Mouse (Mus musculus) CH12.LX (cell line): ENCODE data around the gene 2410004B18Rik. TPM values are rescaled to one million over a fixed set of nuclear protein-coding genes. Genes with fewer than 3 reads are reported as not detected.

ENCODE experiments used
- DNase-seq: peaks from one replicate; pipeline ENCODE4 v3.0.0-alpha.2; 2013; ENCODE audit errors: extremely low read depth
- H3K27ac ChIP-seq: 2 replicates; pipeline ENCODE4 v1.5.1; 2012; ENCODE audit warnings: low read depth, mild to moderate bottlenecking, control low read depth, moderate library complexity; ENCODE audit not compliant: insufficient read depth
- H3K27me3 ChIP-seq: replicated peaks from 2 replicates; pipeline ENCODE3; 2012; ENCODE audit warnings: inconsistent platforms
- H3K36me3 ChIP-seq, 2 experiments: replicated peaks in 1 of 2; 2 replicates each; pipeline versions ENCODE3 to v1.6.1; 2012; ENCODE audit warnings: inconsistent platforms in 1 of 2, low read length in 1 of 2, mild to moderate bottlenecking in 1 of 2, mixed read lengths in 1 of 2, moderate library complexity in 1 of 2; ENCODE audit not compliant: control insufficient read depth in 1 of 2, insufficient read depth in 1 of 2
- H3K4me1 ChIP-seq, 2 experiments: 2 replicates each; pipeline ENCODE4 v1.6.1; 2012; ENCODE audit warnings: inconsistent platforms in 1 of 2, moderate library complexity in 1 of 2; ENCODE audit not compliant: insufficient read depth in 2 of 2, control insufficient read depth in 1 of 2
- H3K4me2 ChIP-seq: 2 replicates; pipeline ENCODE4 v1.6.1; 2012; ENCODE audit warnings: low read depth, mild to moderate bottlenecking, control low read depth; ENCODE audit not compliant: poor library complexity, insufficient read depth, severe bottlenecking
- H3K4me3 ChIP-seq, 3 experiments: fragments of 150-350 bp in 1 of 3; sonication (generic) in 1 of 3; replicated peaks in 1 of 3; 2 replicates each; pipeline versions ENCODE3 to v1.5.1; 2011 to 2012; ENCODE audit warnings: low read depth in 2 of 3, low read length in 2 of 3, mild to moderate bottlenecking in 2 of 3, moderate library complexity in 2 of 3, control low read depth in 1 of 3, improper control_type of control experiment in 1 of 3, inconsistent platforms in 1 of 3, mixed read lengths in 1 of 3; ENCODE audit not compliant: poor library complexity in 1 of 3
- H3K79me2 ChIP-seq: replicated peaks from 2 replicates; pipeline ENCODE4 v1.6.1; 2012; ENCODE audit warnings: mild to moderate bottlenecking, moderate library complexity; ENCODE audit not compliant: control insufficient read depth, poor library complexity, insufficient read depth, severe bottlenecking; ENCODE audit errors: extremely low read depth
- H3K9ac ChIP-seq: 2 replicates; pipeline ENCODE4 v1.6.1; 2012; ENCODE audit warnings: low read depth, mild to moderate bottlenecking, control low read depth, moderate library complexity; ENCODE audit not compliant: insufficient read depth
- H3K9me3 ChIP-seq: replicated peaks from 2 replicates; pipeline ENCODE3; 2012; ENCODE audit warnings: low read length, inconsistent platforms, mixed read lengths
- BHLHE40 ChIP-seq: IDR thresholded peaks from 2 replicates; pipeline ENCODE4 v1.6.1; 2011; ENCODE audit warnings: mild to moderate bottlenecking, low read depth, low read length, improper control_type of control experiment
- CHD1 ChIP-seq: IDR thresholded peaks from 2 replicates; pipeline ENCODE4 v1.6.1; 2012; ENCODE audit warnings: low read depth, low read length, improper control_type of control experiment, inconsistent platforms
- CTCF ChIP-seq, 2 experiments: IDR thresholded peaks in 1 of 2; conservative IDR thresholded peaks in 1 of 2; 2 replicates each; pipeline ENCODE4 v1.5.1; 2011 to 2012; ENCODE audit warnings: low read depth in 2 of 2, low read length in 2 of 2, improper control_type of control experiment in 1 of 2, inconsistent platforms in 1 of 2, mild to moderate bottlenecking in 1 of 2, moderate library complexity in 1 of 2
- EP300 ChIP-seq: IDR thresholded peaks from 2 replicates; pipeline ENCODE4 v1.6.1; 2011; ENCODE audit warnings: low read length, improper control_type of control experiment
- ETS1 ChIP-seq: conservative IDR thresholded peaks from 2 replicates; pipeline ENCODE4 v1.6.1; 2012; ENCODE audit warnings: low read depth, mild to moderate bottlenecking, inconsistent platforms, low read length, improper control_type of control experiment, moderate library complexity
- IRF4 ChIP-seq: IDR thresholded peaks from 2 replicates; pipeline ENCODE4 v1.6.1; 2014; ENCODE audit warnings: low read depth, mild to moderate bottlenecking, inconsistent platforms, low read length, improper control_type of control experiment
- MAFK ChIP-seq: IDR thresholded peaks from 2 replicates; pipeline ENCODE4 v1.6.1; 2011; ENCODE audit warnings: low read length, improper control_type of control experiment; ENCODE audit not compliant: insufficient replicate concordance
- MAX ChIP-seq: IDR thresholded peaks from 2 replicates; pipeline ENCODE4 v1.6.1; 2011; ENCODE audit warnings: low read length, improper control_type of control experiment
- MEF2A ChIP-seq: IDR thresholded peaks from 2 replicates; pipeline ENCODE4 v1.6.1; 2014; ENCODE audit warnings: low read depth, mild to moderate bottlenecking, inconsistent platforms, low read length, improper control_type of control experiment, borderline replicate concordance
- MYC ChIP-seq: IDR thresholded peaks from 2 replicates; pipeline ENCODE4 v1.6.1; 2011; ENCODE audit warnings: low read depth, mild to moderate bottlenecking, improper control_type of control experiment, low read length
- PAX5 ChIP-seq: IDR thresholded peaks from 2 replicates; pipeline ENCODE4 v1.6.1; 2012; ENCODE audit warnings: low read length, inconsistent platforms, mixed read lengths
- RAD21 ChIP-seq: IDR thresholded peaks from 2 replicates; pipeline ENCODE4 v1.6.1; 2011; ENCODE audit warnings: low read depth, mild to moderate bottlenecking, low read length, improper control_type of control experiment, moderate library complexity
- SMC3 ChIP-seq: IDR thresholded peaks from 2 replicates; pipeline ENCODE4 v1.6.1; 2011; ENCODE audit warnings: low read depth, low read length, improper control_type of control experiment
- TBP ChIP-seq: conservative IDR thresholded peaks from 2 replicates; pipeline ENCODE4 v1.6.1; 2011; ENCODE audit warnings: low read depth, low read length, improper control_type of control experiment
- TCF12 ChIP-seq: IDR thresholded peaks from 2 replicates; pipeline ENCODE4 v1.6.1; 2014; ENCODE audit warnings: low read depth, mild to moderate bottlenecking, inconsistent platforms, low read length, improper control_type of control experiment
- UBTF ChIP-seq: IDR thresholded peaks from 2 replicates; pipeline ENCODE4 v1.6.1; 2012; ENCODE audit warnings: low read depth, mild to moderate bottlenecking, inconsistent platforms, low read length, improper control_type of control experiment, moderate library complexity
- ZC3H11A ChIP-seq: IDR thresholded peaks from 2 replicates; pipeline ENCODE4 v1.6.1; 2012; ENCODE audit warnings: low read depth, mild to moderate bottlenecking, inconsistent platforms, low read length, improper control_type of control experiment
- dilution Hi-C: fragments of 300-500 bp; cut with MboI; formaldehyde crosslinking; loops from 2 replicates; pipeline ENCODE4 v1.14.3; 2020; ENCODE audit warnings: low sequenced_read_pairs; ENCODE audit not compliant: extremely low pct_unique_long_range_greater_than_20kb, extremely low pct_ligation_motif_present
- in situ Hi-C: fragments of 300-500 bp; cut with MboI; formaldehyde crosslinking; loops from 3 replicates; pipeline ENCODE4 v1.14.3; 2019; ENCODE audit warnings: low sequenced_read_pairs, low pct_ligation_motif_present, low pct_unique_long_range_greater_than_20kb, mixed read lengths
- polyA plus RNA-seq: library from polyadenylated mRNA; unstranded; fragments of >175 nt; gene quantifications from 2 replicates; pipeline ENCODE4 v1.2.1, GENCODE M21; 2012; ENCODE audit warnings: low read depth; ENCODE audit not compliant: insufficient read length
- total RNA-seq, 2 experiments: library from RNA; depleted of rRNA; stranded (reverse); fragments of 300-350 nt in 1 of 2; fragments of >200 nt in 1 of 2; gene quantifications; 2 replicates each; pipeline ENCODE4 v1.2.3; 2012 to 2014

Gene 2410004B18Rik
- total and polyA plus RNA-seq, 3 experiments = 51.9 to 138 (median 123) TPM

DNA sequence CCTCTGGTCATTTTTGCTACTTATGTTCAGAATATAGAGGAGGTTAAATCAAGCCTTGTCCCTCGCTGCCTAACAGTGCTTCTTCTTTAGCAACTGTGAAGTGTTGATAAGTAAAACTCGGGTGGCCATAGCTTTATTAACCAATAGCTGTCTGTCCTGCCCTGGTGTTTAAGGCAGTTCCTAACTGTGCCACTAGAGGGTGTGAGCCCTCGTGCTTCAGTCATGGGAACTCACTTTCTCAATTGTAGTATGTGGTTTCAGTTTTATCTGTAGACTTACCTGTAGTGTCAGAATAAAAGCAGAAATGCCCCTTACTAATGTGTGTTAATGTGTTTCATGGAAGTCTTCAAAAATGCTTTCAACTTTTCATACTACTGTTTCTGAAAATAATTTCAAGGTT, 4.2 kb downstream of the 2410004B18Rik start:
- dilution Hi-C loops = no loop called here
- in situ Hi-C loops = no loop called here
- no peaks in the 10 kb centered on the region for H3K27me3 ChIP-seq
- no peak overlapping the region; the same call in 1 of the 2 replicates for H3K4me2 ChIP-seq
- H3K79me2 ChIP-seq = peaks cover 47% of the 10 kb centered on the region
- H3K4me1 ChIP-seq = peaks cover 7 to 77% of the 10 kb centered on the region in 2 experiments; a peak in 3 of 4 replicates
- no peak overlapping the region for H3K27ac ChIP-seq
- peak; percentile 86 for TF ChIP-seq SMC3
- peak; percentile 86 for TF ChIP-seq RAD21
- TF ChIP-seq CHD1 = no peak
- no peak for TF ChIP-seq UBTF
- peak; percentile 81 for TF ChIP-seq IRF4
- peak; percentile 86 for TF ChIP-seq BHLHE40
- TF ChIP-seq MYC = peak; percentile 95
- TF ChIP-seq MAFK = no peak
- TF ChIP-seq CTCF (conservative IDR thresholded peaks at IDR 0.05 in 1 of 2, IDR thresholded peaks at IDR 0.05 in 1 of 2; ENCODE audit: low read depth in 2 of 2, low read length in 2 of 2) = peak; percentile 98 to 100
- TF ChIP-seq MAX = peak; percentile 79
- peak; percentile 95 for DNase-seq
- H3K4me3 ChIP-seq = no peak overlapping the region
- H3K9ac ChIP-seq = no peak overlapping the region
- peaks cover 30 to 71% of the 10 kb centered on the region in 2 experiments for H3K36me3 ChIP-seq
- no peaks in the 10 kb centered on the region for H3K9me3 ChIP-seq

DNA sequence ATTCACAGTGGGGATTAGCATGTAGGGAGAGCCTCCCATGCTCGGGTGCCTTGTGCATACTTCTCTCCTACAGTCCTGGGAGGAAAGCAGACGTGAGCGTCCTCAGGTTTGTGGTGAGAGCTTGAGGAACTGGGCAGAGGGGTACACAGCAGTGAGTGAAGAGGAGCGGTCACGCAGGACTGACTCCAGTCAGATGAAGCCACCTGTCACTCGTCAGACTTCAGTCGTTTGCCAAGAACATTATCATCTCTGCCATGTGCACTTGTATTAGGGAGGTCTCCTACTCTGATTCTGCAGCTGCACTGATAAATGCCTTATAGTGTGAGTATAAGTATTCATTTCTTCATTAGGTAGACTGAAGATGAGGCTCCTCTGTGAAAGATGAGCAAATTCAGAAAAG, 6.5 kb downstream of the 2410004B18Rik start:
- no peak for TF ChIP-seq ZC3H11A
- TF ChIP-seq EP300 = peak; percentile 45; the same call in 1 of the 2 replicates
- TF ChIP-seq ETS1 = peak; percentile 41
- 0 out of 2 replicates have a peak, but pooled peaks have one; percentile 22 for TF ChIP-seq IRF4
- no peak for TF ChIP-seq TBP
- TF ChIP-seq PAX5 = peak; percentile 95
- TF ChIP-seq MEF2A = 0 out of 2 replicates have a peak, but pooled peaks have one; percentile 27
- peak; percentile 68 for TF ChIP-seq BHLHE40
- no peak for TF ChIP-seq TCF12
- Histone ChIP-seq H3K27ac (no peak overlapping the region), H3K4me1 (peaks cover 7 to 68% of the 10 kb centered on the region in 2 experiments; a peak in 3 of 4 replicates), H3K79me2 (peaks cover 32% of the 10 kb centered on the region), H3K27me3 (no peaks in the 10 kb centered on the region), H3K4me3 (no peak overlapping the region), H3K4me2 (no peak overlapping the region), H3K9me3 (no peaks in the 10 kb centered on the region), H3K36me3 (peaks cover 30 to 66% of the 10 kb centered on the region in 2 experiments), H3K9ac (no peak overlapping the region)
- in situ Hi-C loops = no loop called here
- dilution Hi-C loops = no loop called here
- DNase-seq = peak; percentile 83
